Mouse (Mus musculus) kidney, adult 18-20 months (tissue): ENCODE data around the gene Slc35f1.

ENCODE experiments used
- DNase-seq: peaks from one replicate; pipeline ENCODE4 v3.0.0; 2021

Gene Slc35f1

DNA sequence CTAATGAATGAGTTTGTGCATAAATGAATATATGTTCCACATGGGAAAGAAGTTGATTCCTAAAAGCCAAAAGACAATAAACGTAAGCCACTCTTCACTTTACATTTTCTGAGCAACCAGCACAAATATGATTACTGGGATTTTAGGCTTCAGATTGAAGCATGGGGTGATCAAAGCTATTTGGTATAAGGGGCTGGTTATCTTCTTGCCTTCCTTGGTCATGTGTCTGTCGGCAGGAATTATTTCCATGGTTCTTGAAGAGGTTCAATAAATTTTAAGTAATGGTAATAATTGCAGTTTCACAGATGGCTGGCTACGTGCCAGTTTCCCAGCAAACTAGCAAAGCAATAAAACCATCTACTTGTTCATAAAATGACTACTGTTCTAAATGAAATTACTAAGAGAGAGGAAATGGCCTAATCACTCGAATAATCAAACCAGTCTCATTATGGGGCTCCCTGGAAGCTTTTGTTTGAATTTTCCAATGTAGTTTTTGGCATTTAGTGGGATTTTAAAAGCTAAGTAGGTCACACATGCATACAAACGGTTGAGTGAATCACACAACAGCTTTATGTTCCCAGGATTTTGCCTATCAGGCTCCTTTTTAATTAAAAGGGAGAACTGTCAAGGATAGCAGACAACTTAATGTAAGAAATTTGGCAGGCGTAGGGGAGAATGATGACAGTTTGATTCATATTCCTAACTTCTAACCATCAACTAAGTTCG is 425.5 kb downstream of the Slc35f1 start:
- DNase-seq, result no peak

DNA sequence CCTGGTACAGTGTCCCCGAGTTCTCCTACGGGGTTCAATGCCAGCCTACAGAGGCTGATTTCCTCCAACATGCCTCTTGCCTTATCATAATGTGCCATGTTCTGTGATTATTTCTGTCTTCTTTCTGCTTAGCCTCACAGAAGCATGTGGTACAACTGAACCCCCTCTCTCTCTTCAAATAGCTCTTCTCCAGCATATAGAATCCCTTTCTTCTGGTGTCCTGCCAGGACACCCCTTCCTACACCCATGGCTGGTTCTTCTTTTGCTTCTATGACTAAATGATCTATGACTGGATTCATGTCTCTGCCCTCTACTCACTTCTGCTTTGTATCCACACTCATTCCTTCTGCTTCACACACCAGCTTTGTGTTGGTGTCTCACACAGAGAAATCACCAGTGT is 430.3 kb downstream of the Slc35f1 start:
- no peak for DNase-seq

DNA sequence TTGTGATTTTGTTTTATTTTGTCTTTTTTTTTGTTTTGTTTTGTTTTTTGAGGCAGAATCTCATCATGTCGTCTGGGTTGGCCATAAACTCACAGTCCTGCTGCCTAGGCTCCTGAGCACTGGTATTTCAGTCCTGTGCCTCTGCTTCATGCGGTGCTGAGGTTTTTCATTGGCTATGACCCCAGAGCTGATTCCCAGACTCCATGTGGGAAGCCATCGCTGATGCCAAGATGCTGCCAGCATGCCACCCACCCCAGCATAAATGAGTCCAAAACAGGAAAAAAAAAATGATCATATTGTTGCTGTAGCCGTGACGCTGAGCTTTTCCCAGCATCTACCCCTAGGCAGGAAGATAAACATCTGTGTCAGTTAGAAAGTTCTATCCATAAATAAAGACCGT is 434.0 kb downstream of the Slc35f1 start:
- no peak for DNase-seq

DNA sequence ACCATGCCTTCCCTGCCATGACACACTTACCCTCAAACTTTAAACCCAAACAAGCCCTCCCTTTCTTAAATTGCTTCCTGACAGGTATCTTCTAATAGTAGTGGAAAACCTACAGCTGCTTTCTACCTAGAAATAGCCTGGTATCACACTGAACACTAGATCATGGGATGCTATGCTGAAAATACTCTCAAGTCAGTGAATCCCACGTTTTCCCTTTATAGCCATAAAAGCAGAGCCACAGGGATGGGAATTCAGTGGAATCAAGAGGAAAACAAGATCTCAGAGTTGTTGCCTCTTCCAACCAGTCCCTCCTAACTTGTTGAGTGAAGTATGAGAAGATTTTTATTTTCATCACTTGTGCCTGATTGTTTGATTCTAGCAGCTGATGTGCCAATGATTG is 442.4 kb downstream of the Slc35f1 start:
- no peak for DNase-seq

DNA sequence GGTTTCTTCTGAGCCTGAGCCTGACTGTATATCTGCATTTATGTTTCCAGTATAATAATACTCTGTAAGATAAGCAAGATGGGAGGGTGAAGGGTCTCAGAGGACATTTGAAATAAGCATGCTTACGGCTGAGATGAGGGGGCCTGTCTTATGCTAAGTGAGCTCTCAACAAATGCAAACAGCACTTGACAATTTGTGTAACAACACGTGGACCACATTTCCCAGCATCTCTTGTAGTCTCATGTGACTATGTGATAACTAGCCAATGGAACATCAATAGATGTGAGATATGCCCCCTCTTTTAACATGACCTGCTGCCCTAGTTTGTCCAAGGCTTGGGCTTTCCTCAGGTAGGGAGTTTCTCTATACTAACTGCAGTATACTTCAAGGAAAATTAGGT is 460.0 kb downstream of the Slc35f1 start:
- no peak for DNase-seq

DNA sequence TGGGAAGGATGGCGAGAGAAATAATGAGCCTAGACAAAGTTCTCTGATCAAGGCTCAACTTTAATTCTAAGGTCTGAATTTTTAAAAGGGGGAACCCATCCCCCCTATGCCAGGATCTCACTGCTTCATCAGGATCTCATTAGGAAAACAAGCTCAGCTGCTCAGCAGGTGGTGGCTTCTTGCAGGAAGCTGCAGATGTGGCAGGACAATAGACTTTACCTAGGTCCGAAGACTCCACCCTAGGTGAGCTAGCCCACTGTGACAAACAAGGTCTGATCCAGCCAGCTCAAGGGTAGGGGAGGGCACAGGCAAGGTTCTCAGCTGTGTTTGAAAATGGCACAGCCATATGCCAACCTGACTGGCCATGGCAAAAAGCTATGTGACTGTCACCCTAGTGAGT is 460.6 kb downstream of the Slc35f1 start:
- no peak for DNase-seq

DNA sequence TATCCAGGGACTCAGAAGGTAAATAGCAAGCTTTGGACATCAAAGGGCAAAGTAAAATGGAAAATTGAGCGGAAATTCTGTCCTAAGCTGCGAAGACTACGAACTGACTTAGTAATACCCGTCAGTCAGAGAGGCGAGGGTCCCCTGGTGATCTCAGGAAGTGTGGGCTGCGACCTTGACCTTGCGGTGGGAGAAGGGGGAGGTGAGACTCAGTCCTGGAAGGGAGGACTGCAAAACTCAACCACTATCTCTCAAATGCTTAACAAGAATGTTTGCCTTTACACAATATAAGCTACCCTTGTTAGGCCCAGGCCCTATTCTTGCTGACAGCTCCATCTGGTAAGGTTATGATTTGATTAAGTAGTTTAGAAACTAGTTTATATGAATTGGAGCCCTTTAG is 466.0 kb downstream of the Slc35f1 start:
- no peak for DNase-seq

DNA sequence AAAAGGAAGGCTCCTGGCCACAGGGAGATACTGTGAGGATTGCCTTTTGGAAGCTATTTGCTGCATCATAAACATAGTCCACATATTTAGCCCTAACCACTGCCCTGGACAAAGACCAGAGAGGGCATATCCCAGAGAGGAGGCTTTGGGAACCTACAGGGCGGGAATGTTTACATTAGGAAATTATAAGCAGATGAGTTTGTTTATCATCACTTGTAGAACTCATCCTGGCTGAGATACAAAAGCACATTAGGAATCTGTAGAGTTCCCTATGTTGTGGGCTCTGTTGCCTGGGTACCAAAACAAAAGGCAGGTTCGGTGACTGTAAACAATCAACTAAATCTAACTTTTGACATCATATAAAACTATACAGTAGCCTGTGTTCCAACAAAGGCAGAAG is 467.4 kb downstream of the Slc35f1 start:
- DNase-seq, result no peak
